Mouse (Mus musculus): ENCODE results near the gene Synrg. TPM values are rescaled to one million over a fixed set of nuclear protein-coding genes. Genes with fewer than 3 reads are reported as not detected.

Gene Synrg
- polyA plus RNA-seq, 1 experiment from 2014 or later = 7.2 TPM

- no peaks in the 10 kb centered on the region for H3K27me3 ChIP-seq (ENCODE audit: control insufficient read depth, insufficient read depth, low read length)
- H3K9me3 ChIP-seq (ENCODE audit: control insufficient read depth, low read length) = no peaks in the 10 kb centered on the region
- H3K4me3 ChIP-seq (ENCODE audit: low read depth, low read length) = no peak overlapping the region
- H3K36me3 ChIP-seq (ENCODE audit: control insufficient read depth, insufficient read depth, low read length) = peaks cover 4% of the 10 kb centered on the region
- no peak for ATAC-seq (ENCODE audit: low FRiP score, low TSS enrichment)
- DNase-seq (ENCODE audit: low spot score) = no peak
- 87% methylated on average over 6 of the region's 6 CpGs for WGBS
- no peak for TF ChIP-seq CTCF (IDR thresholded peaks at IDR 0.05; ENCODE audit: low read depth)
- TF ChIP-seq EP300 (optimal IDR thresholded peaks at IDR 0.05) = no peak
- no peaks in the 10 kb centered on the region for H3K4me1 ChIP-seq (replicated peaks; ENCODE audit: control insufficient read depth, insufficient read depth)
- no peak overlapping the region for H3K4me2 ChIP-seq (replicated peaks; ENCODE audit: low read depth)
- no peak overlapping the region for H3K9ac ChIP-seq (ENCODE audit: low read length)
- H3K27ac ChIP-seq (replicated peaks) = no peak overlapping the region
These were observed 39.8 kb downstream of the Synrg start for GRCm38 (mm10) chr11:84003986-84004385.

DNA sequence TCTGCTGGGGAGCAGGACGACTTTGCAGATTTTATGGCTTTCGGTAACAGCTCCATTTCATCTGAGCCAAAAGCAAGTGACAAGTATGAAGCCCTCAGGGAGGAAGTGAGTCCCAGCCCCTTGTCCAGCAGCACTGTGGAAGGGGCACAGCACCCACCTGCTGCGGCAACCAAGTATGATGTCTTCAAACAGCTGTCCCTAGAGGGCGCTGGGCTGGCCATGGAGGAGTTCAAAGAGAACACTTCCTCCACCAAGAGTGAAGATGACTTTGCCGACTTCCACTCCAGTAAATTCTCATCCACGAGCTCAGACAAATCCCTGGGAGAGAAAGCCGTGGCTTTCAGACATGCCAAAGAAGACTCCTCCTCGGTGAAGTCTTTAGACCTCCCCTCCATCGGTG lies 44.8 kb downstream of the Synrg start:
- Histone ChIP-seq H3K9me3 (ENCODE audit: control insufficient read depth, low read length) (no peaks in the 10 kb centered on the region), H3K9ac (ENCODE audit: low read length) (no peak overlapping the region), H3K4me2 (replicated peaks; ENCODE audit: low read depth) (no peak overlapping the region), H3K27ac (replicated peaks) (no peak overlapping the region), H3K27me3 (ENCODE audit: control insufficient read depth, insufficient read depth, low read length) (no peaks in the 10 kb centered on the region), H3K4me3 (ENCODE audit: low read depth, low read length) (no peak overlapping the region), H3K4me1 (replicated peaks; ENCODE audit: control insufficient read depth, insufficient read depth) (no peaks in the 10 kb centered on the region), H3K36me3 (ENCODE audit: control insufficient read depth, insufficient read depth, low read length) (peaks cover 14% of the 10 kb centered on the region)
- ATAC-seq (ENCODE audit: low FRiP score, low TSS enrichment) (no peak), DNase-seq (ENCODE audit: low spot score) (no peak)
- TF ChIP-seq EP300 (optimal IDR thresholded peaks at IDR 0.05) = no peak
- peak; percentile 51 for TF ChIP-seq CTCF (IDR thresholded peaks at IDR 0.05; ENCODE audit: low read depth)
- WGBS = 83% methylated on average over 9 of the region's 9 CpGs

- 81% methylated on average over 9 of the region's 9 CpGs for WGBS
- H3K9ac ChIP-seq (ENCODE audit: low read length) = no peak overlapping the region
These were observed 46.2 kb downstream of the Synrg start for GRCm38 (mm10) chr11:84010411-84010810.

DNA sequence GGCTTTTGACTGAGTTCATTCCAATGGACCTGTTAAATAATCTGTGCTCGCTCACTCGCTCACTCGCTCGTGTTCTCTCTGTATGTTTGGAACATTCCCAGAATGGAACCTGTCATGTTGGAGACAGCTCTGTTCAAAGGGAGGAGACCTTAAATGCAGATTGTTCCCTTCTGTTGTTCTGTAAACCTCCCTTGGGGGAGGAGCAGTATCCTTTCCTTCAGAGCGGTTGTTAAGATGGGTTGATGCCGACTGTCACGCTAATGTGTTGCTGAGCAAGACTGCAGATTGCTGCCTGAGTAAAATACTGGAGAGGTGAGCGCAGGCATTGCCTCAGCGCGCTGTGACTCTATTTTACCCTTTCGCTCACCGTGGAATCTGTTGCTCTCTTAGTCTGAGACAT lies 46.8 kb downstream of the Synrg start:
- 53% methylated on average over 12 of the region's 12 CpGs for WGBS
- Histone ChIP-seq H3K27ac (replicated peaks) (no peak overlapping the region), H3K4me1 (replicated peaks; ENCODE audit: control insufficient read depth, insufficient read depth) (no peaks in the 10 kb centered on the region), H3K36me3 (ENCODE audit: control insufficient read depth, insufficient read depth, low read length) (peaks cover 14% of the 10 kb centered on the region), H3K9me3 (ENCODE audit: control insufficient read depth, low read length) (no peaks in the 10 kb centered on the region), H3K4me3 (ENCODE audit: low read depth, low read length) (no peak overlapping the region), H3K27me3 (ENCODE audit: control insufficient read depth, insufficient read depth, low read length) (no peaks in the 10 kb centered on the region), H3K4me2 (replicated peaks; ENCODE audit: low read depth) (no peak overlapping the region), H3K9ac (ENCODE audit: low read length) (no peak overlapping the region)
- TF ChIP-seq CTCF (IDR thresholded peaks at IDR 0.05; ENCODE audit: low read depth) = no peak
- no peak for TF ChIP-seq EP300 (optimal IDR thresholded peaks at IDR 0.05)
- no peak for ATAC-seq (ENCODE audit: low FRiP score, low TSS enrichment)
- no peak for DNase-seq (ENCODE audit: low spot score)

More at GRCm38 (mm10) chr11:84010411-84010810, 46.2 kb downstream of the Synrg start:
- peaks cover 14% of the 10 kb centered on the region for H3K36me3 ChIP-seq (ENCODE audit: control insufficient read depth, insufficient read depth, low read length)
- H3K4me2 ChIP-seq (replicated peaks; ENCODE audit: low read depth) = no peak overlapping the region
- H3K4me3 ChIP-seq (ENCODE audit: low read depth, low read length) = no peak overlapping the region
- TF ChIP-seq EP300 (optimal IDR thresholded peaks at IDR 0.05) = no peak
- no peak for TF ChIP-seq CTCF (IDR thresholded peaks at IDR 0.05; ENCODE audit: low read depth)
- H3K27me3 ChIP-seq (ENCODE audit: control insufficient read depth, insufficient read depth, low read length) = no peaks in the 10 kb centered on the region
- no peaks in the 10 kb centered on the region for H3K9me3 ChIP-seq (ENCODE audit: control insufficient read depth, low read length)
- no peaks in the 10 kb centered on the region for H3K4me1 ChIP-seq (replicated peaks; ENCODE audit: control insufficient read depth, insufficient read depth)
- DNase-seq (ENCODE audit: low spot score) (no peak), ATAC-seq (ENCODE audit: low FRiP score, low TSS enrichment) (no peak)
- no peak overlapping the region for H3K27ac ChIP-seq (replicated peaks)

- no peak overlapping the region for H3K9ac ChIP-seq (ENCODE audit: low read length)
- no peak for ATAC-seq (ENCODE audit: low FRiP score, low TSS enrichment)
- H3K4me1 ChIP-seq (replicated peaks; ENCODE audit: control insufficient read depth, insufficient read depth) = no peaks in the 10 kb centered on the region
- no peak for DNase-seq (ENCODE audit: low spot score)
- peaks cover 14% of the 10 kb centered on the region for H3K36me3 ChIP-seq (ENCODE audit: control insufficient read depth, insufficient read depth, low read length)
- H3K4me3 ChIP-seq (ENCODE audit: low read depth, low read length) = no peak overlapping the region
- H3K4me2 ChIP-seq (replicated peaks; ENCODE audit: low read depth) = no peak overlapping the region
- no peaks in the 10 kb centered on the region for H3K27me3 ChIP-seq (ENCODE audit: control insufficient read depth, insufficient read depth, low read length)
- TF ChIP-seq EP300 (optimal IDR thresholded peaks at IDR 0.05) (no peak), CTCF (IDR thresholded peaks at IDR 0.05; ENCODE audit: low read depth) (no peak)
- 76% methylated on average over 2 of the region's 2 CpGs for WGBS
- H3K27ac ChIP-seq (replicated peaks) = no peak overlapping the region
- no peaks in the 10 kb centered on the region for H3K9me3 ChIP-seq (ENCODE audit: control insufficient read depth, low read length)
These were observed 47.3 kb downstream of the Synrg start for GRCm38 (mm10) chr11:84011576-84011975.

GRCm38 (mm10) chr11:84013105-84013504 lies 48.9 kb downstream of the Synrg start:
- TF ChIP-seq CTCF (IDR thresholded peaks at IDR 0.05; ENCODE audit: low read depth) = no peak
- TF ChIP-seq EP300 (optimal IDR thresholded peaks at IDR 0.05) = no peak

More at GRCm38 (mm10) chr11:84013105-84013504, 48.9 kb downstream of the Synrg start:
- DNase-seq (ENCODE audit: low spot score) (no peak), ATAC-seq (ENCODE audit: low FRiP score, low TSS enrichment) (no peak)
- 40% methylated on average over 7 of the region's 7 CpGs for WGBS
- Histone ChIP-seq H3K27ac (replicated peaks) (no peak overlapping the region), H3K4me2 (replicated peaks; ENCODE audit: low read depth) (no peak overlapping the region), H3K9ac (ENCODE audit: low read length) (no peak overlapping the region), H3K4me3 (ENCODE audit: low read depth, low read length) (no peak overlapping the region), H3K27me3 (ENCODE audit: control insufficient read depth, insufficient read depth, low read length) (no peaks in the 10 kb centered on the region), H3K9me3 (ENCODE audit: control insufficient read depth, low read length) (no peaks in the 10 kb centered on the region), H3K4me1 (replicated peaks; ENCODE audit: control insufficient read depth, insufficient read depth) (no peaks in the 10 kb centered on the region), H3K36me3 (ENCODE audit: control insufficient read depth, insufficient read depth, low read length) (peaks cover 14% of the 10 kb centered on the region)
